Comparison of ENCODE assay signal across 11 mouse cellular contexts in genomic region chr10:77210666-77211065, GRCm38 (mm10). TPM values are rescaled to one million over a fixed set of nuclear protein-coding genes. Genes with fewer than 3 reads are reported as not detected.
DNase-seq lines count a peak whose midpoint lies in the region; ATAC-seq and TF ChIP-seq lines count a peak whose summit lies in the region.
"Had no signal": no experiment of that assay in that cellular context is flagged by ENCODE, and none has a peak within 500 bp of the region (broad histone marks: within the 10 kb centered on the region; RNA-seq: fewer than 3 reads in every experiment).

No protein-coding gene starts in this region.

- H3K27ac ChIP-seq in heart, embryonic 10.5 days, result peak overlapping the region; percentile 73
- H3K27ac ChIP-seq in lung, embryonic 14.5 days (ENCODE audit: low read depth), result 0 out of 2 replicates have a peak overlapping the region, but pooled peaks have one; percentile 22
- H3K27ac ChIP-seq in intestine, embryonic 14.5 days (ENCODE audit: low read depth), result peak overlapping the region; percentile 12; the same call in 1 of the 2 replicates
- H3K27ac ChIP-seq: forebrain, embryonic 15.5 days; limb, embryonic 12.5 days had no signal

- intact Hi-C loops in heart, postnatal 25 days (cut with DNase I), result loop anchor here (5.0 kb wide), 1 partner anchor 37 kb away; no protein-coding TSS in a partner anchor

- no peak overlapping the region for H3K4me2 ChIP-seq in lung, embryonic 14.5 days
- H3K4me2 ChIP-seq in intestine, embryonic 14.5 days (ENCODE audit: low read length), result no peak overlapping the region
- peak overlapping the region; percentile 55 for H3K4me2 ChIP-seq in myocyte (ENCODE audit: low read depth)
- H3K4me2 ChIP-seq: forebrain, embryonic 15.5 days; limb, embryonic 12.5 days had no signal

- no peak for DNase-seq in heart, embryonic 10.5 days (ENCODE audit: low spot score)
- DNase-seq in heart, postnatal 25 days (ENCODE audit: low spot score), result no peak
- DNase-seq in lung, embryonic 14.5 days, result no peak
- no peak for DNase-seq in lung, adult 2 months
- no peak for DNase-seq in intestine, embryonic 14.5 days (ENCODE audit: low spot score)
- no peak for DNase-seq in spleen, adult 12 weeks (ENCODE audit: low spot score)
- no peak for DNase-seq in thymus, postnatal 4 days

- TF ChIP-seq CTCF in lung, embryonic 14.5 days (IDR thresholded peaks at IDR 0.05; ENCODE audit: low read depth), result no peak
- no peak for TF ChIP-seq CTCF in lung, adult 2 months (IDR thresholded peaks at IDR 0.05; ENCODE audit: insufficient read depth, low read length)

- no peak for TF ChIP-seq POLR2A in lung, adult 2 months (IDR thresholded peaks at IDR 0.05; ENCODE audit: borderline replicate concordance, extremely low read depth, low read depth, low read length)
- TF ChIP-seq POLR2A in myocyte (IDR thresholded peaks at IDR 0.05; ENCODE audit: insufficient read length, low read depth), result no peak

- H3K36me3 ChIP-seq in heart, embryonic 10.5 days, result no peaks in the 10 kb centered on the region
- H3K36me3 ChIP-seq in lung, embryonic 14.5 days (ENCODE audit: insufficient read depth), result no peaks in the 10 kb centered on the region
- no peaks in the 10 kb centered on the region for H3K36me3 ChIP-seq in intestine, embryonic 14.5 days (ENCODE audit: control insufficient read depth, insufficient read depth, low read length)
- no peaks in the 10 kb centered on the region for H3K36me3 ChIP-seq in myocyte (ENCODE audit: control insufficient read depth, insufficient read depth)
- H3K36me3 ChIP-seq: forebrain, embryonic 15.5 days; limb, embryonic 12.5 days had no signal

- peaks cover 76% of the 10 kb centered on the region for H3K4me1 ChIP-seq in heart, embryonic 10.5 days
- peaks cover 13% of the 10 kb centered on the region; the same call in 1 of the 2 replicates for H3K4me1 ChIP-seq in lung, embryonic 14.5 days (ENCODE audit: insufficient read depth)
- peaks cover 19% of the 10 kb centered on the region for H3K4me1 ChIP-seq in lung, adult 2 months (ENCODE audit: control insufficient read depth, insufficient read depth, low read length)
- peaks cover 26% of the 10 kb centered on the region for H3K4me1 ChIP-seq in intestine, embryonic 14.5 days (replicated peaks; ENCODE audit: control insufficient read depth, insufficient read depth, low read length)

- no peak for ATAC-seq in lung, embryonic 14.5 days (ENCODE audit: insufficient read depth)
- ATAC-seq in intestine, embryonic 14.5 days (replicated peaks; ENCODE audit: low FRiP score, low TSS enrichment, low read depth), result no peak
- ATAC-seq: forebrain, embryonic 15.5 days had no signal

- no peaks in the 10 kb centered on the region for H3K9me3 ChIP-seq in heart, embryonic 10.5 days
- no peaks in the 10 kb centered on the region for H3K9me3 ChIP-seq in lung, embryonic 14.5 days (ENCODE audit: low read depth, low read length)
- no peaks in the 10 kb centered on the region for H3K9me3 ChIP-seq in intestine, embryonic 14.5 days (ENCODE audit: control insufficient read depth, low read length)
- H3K9me3 ChIP-seq: forebrain, embryonic 15.5 days; limb, embryonic 12.5 days had no signal

- H3ac ChIP-seq in myocyte (ENCODE audit: control insufficient read depth, insufficient read length), result no peak overlapping the region

- no peak overlapping the region for H3K9ac ChIP-seq in lung, embryonic 14.5 days
- H3K9ac ChIP-seq in intestine, embryonic 14.5 days (ENCODE audit: low read length), result no peak overlapping the region
- H3K9ac ChIP-seq: forebrain, embryonic 15.5 days; limb, embryonic 12.5 days had no signal

- H3K27me3 ChIP-seq in heart, embryonic 10.5 days (ENCODE audit: insufficient read depth, poor library complexity, severe bottlenecking), result no peaks in the 10 kb centered on the region
- no peaks in the 10 kb centered on the region for H3K27me3 ChIP-seq in lung, embryonic 14.5 days (ENCODE audit: insufficient read depth, low read length)
- no peaks in the 10 kb centered on the region for H3K27me3 ChIP-seq in intestine, embryonic 14.5 days (replicated peaks; ENCODE audit: control insufficient read depth, insufficient read depth, low read length)
- H3K27me3 ChIP-seq in myocyte (ENCODE audit: control insufficient read depth, insufficient read depth, insufficient read length), result no peaks in the 10 kb centered on the region
- H3K27me3 ChIP-seq: forebrain, embryonic 15.5 days; limb, embryonic 12.5 days had no signal

- 91% methylated on average over 3 of the region's 3 CpGs for WGBS in heart, embryonic 10.5 days
- WGBS in lung, embryonic 14.5 days, result 93% methylated on average over 3 of the region's 3 CpGs
- 78% methylated on average over 3 of the region's 3 CpGs for WGBS in lung, adult 2 months
- 100% methylated on average over 3 of the region's 3 CpGs for WGBS in intestine, embryonic 14.5 days

- no peak overlapping the region for H3K4me3 ChIP-seq in heart, embryonic 10.5 days
- H3K4me3 ChIP-seq in lung, embryonic 14.5 days (ENCODE audit: low read depth, low read length), result no peak overlapping the region
- no peak overlapping the region for H3K4me3 ChIP-seq in lung, adult 2 months (replicated peaks; ENCODE audit: extremely low read depth, low read depth, low read length)
- H3K4me3 ChIP-seq in intestine, embryonic 14.5 days (ENCODE audit: low read depth, low read length), result no peak overlapping the region
- H3K4me3 ChIP-seq in myocyte, result no peak overlapping the region
- H3K4me3 ChIP-seq: forebrain, embryonic 15.5 days; limb, embryonic 12.5 days had no signal

- H3K79me2 ChIP-seq in myocyte (ENCODE audit: control insufficient read depth, insufficient read depth), result no peaks in the 10 kb centered on the region

TF ChIP-seq in myocyte, 11 proteins besides CTCF, POLR2A, EP300 and RAD21:
- TF ChIP-seq MYOG (IDR thresholded peaks at IDR 0.05; ENCODE audit: control insufficient read depth in 1 of 3, insufficient read depth in 1 of 3, insufficient read length in 2 of 3, low read depth in 2 of 3), result no peak
- no peak for TF ChIP-seq POLR2AphosphoS2 (IDR thresholded peaks at IDR 0.05; ENCODE audit: insufficient read length, low read depth)
- no peak for TF ChIP-seq TCF3 (IDR thresholded peaks at IDR 0.05; ENCODE audit: insufficient read length, low read depth)
- no peak for TF ChIP-seq MAX (IDR thresholded peaks at IDR 0.05; ENCODE audit: low read depth)
- TF ChIP-seq MYOD1 (IDR thresholded peaks at IDR 0.05; ENCODE audit: control insufficient read depth in 1 of 3, insufficient read length in 2 of 3, low read depth in 2 of 3), result no peak

RNA-seq across cellular contexts. Expression of gene Col18a1, which starts 44.3 kb away (rescaled TPM):
- polyA plus RNA-seq in heart, embryonic 10.5 days (2016; fragmentation: Nextera tagmentation; extraction: Ambion mirVana), result 232 and 318 TPM in 2 replicates
- 10 to 100 TPM; 13.0 to 15.3 TPM for total RNA-seq in heart, postnatal 25 days (2021)
- polyA plus RNA-seq in lung, embryonic 14.5 days (2014; fragmentation: Nextera tagmentation; extraction: Ambion mirVana), result 204 and 217 TPM in 2 replicates
- 38.1 and 39.3 TPM in 2 replicates for polyA plus RNA-seq in lung, adult 2 months (2012; rRNA removed)
- polyA plus RNA-seq in intestine, embryonic 14.5 days (2014; fragmentation: Nextera tagmentation; extraction: Ambion mirVana), result 54.8 and 58.2 TPM in 2 replicates
- 402 TPM for polyA plus RNA-seq in myocyte (2012; fragmentation: generic; extraction: Trizol)
- total RNA-seq: monocyte, adult 5-6 weeks had no signal

RNA-seq across cellular contexts. Expression of gene Pofut2, which starts 48.4 kb away (rescaled TPM):
- polyA plus RNA-seq in heart, embryonic 10.5 days (2016; fragmentation: Nextera tagmentation; extraction: Ambion mirVana), result 119 and 137 TPM in 2 replicates
- 10 to 100 TPM; 39.9 to 45.1 TPM for total RNA-seq in heart, postnatal 25 days (2021)
- 128 and 135 TPM in 2 replicates for polyA plus RNA-seq in lung, embryonic 14.5 days (2014; fragmentation: Nextera tagmentation; extraction: Ambion mirVana)
- polyA plus RNA-seq in lung, adult 2 months (2012; rRNA removed), result 81.3 and 81.6 TPM in 2 replicates
- polyA plus RNA-seq in intestine, embryonic 14.5 days (2014; fragmentation: Nextera tagmentation; extraction: Ambion mirVana), result 108 and 111 TPM in 2 replicates
- polyA plus RNA-seq in myocyte (2012; fragmentation: generic; extraction: Trizol), result 89.9 TPM

Comparison
In these comparisons a context has a peak if more than half of its experiments do, and no peak if none do; other contexts are left out.
1. H3K27ac ChIP-seq: peak in every context shown above with its lines; median percentile 73 in heart, embryonic 10.5 days; 22 in lung, embryonic 14.5 days; 12 in intestine, embryonic 14.5 days.